Mouse (Mus musculus) liver, adult (tissue): Measurements from ENCODE around the gene Kif3c.

Source experiments
- GATA4 ChIP-seq: IDR thresholded peaks from 2 replicates; pipeline ENCODE4 v1.6.1; 2014; ENCODE audit warnings: mild to moderate bottlenecking, low read length; ENCODE audit not compliant: insufficient replicate concordance

The Kif3c gene

DNA sequence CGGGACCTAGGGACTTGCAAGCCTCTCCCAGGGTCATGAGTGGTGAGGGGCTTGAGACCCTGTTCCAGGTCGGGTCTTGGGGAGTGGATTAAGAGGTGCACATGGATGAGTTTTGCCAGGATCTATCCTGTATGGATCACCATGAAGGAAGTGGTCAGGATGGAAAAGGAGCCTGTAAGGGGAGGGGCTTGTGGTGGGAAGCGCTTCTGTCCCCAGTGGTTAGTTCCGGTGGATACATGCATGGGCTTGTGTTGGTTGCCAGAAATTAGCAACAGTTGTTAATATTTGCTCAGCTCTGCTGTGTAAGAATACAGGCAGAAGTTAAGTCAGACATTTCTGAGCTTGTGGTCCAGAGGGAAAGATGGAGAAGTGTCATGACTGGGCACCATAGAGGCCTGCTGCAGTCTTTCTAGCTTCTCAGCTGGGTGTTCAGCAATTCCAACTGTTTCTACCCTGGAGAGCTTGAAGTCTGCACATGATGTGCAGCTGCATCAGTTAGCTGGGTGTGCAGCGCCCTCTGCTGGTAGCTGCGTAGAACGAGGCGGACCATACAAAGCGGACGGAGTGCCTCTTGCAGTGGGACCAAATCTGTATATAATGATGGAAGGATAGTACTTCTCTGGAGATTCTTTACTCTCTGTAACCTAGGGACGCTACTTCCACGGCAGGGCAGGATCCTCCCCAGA, 25.8 kb downstream of the Kif3c start:
- no peak for TF ChIP-seq GATA4

DNA sequence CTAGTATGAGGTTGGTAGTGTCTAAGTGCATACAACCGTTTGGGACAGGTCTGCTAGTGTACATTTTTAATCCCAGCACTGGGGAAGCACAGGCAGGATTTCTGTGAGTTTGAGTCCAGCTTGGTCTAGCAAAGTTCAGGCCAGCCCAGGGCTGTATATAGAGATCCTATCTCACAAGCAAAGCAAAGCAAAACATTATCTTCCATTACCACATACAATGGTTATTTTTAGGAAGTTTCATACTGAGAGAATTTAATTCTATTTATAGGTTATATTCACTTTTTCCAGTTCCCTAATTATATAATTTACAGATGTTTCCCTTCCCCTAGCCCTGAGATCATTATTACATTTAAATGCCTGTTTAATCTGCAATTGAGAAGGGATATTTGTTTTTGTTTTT, 26.3 kb downstream of the Kif3c start:
- no peak for TF ChIP-seq GATA4

DNA sequence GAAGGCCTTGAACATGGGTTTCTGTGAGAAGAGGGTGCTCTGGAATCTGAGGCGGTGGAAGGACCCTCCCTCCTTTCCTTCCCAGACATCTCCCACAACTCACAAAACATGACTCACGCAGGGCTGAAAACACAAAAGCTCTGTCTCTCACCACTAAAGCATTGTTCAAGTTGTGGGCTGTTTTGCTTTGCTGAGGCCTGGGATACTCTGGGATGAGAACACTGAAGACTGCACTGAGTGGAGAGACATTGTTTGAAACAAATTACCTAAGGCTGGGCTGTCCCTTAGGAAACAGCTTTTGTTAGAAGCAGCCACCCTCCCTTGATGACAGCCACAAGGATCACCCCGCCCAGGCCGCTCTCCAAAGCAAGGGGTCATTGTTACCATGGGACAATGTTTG, 28.2 kb downstream of the Kif3c start:
- no peak for TF ChIP-seq GATA4

DNA sequence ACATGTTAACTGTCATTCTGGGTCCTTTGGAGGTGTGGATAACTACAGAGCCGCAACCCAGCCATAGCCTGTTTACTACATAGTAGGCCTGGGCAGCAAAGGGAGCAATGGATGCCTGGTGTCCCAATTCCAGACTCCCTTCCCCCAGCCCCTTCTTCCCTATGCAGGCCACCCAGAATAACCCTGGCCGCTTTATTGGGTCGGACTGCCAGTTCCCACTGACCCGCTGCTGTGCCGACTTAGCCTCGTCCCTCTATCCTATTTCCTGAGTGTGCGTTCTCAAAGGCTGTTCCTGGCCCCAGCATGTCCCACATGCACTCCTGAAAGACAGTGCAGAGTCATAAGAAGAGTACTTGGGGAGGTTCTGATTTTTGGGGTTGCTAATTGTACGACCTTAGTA, 32.0 kb downstream of the Kif3c start:
- no peak for TF ChIP-seq GATA4

DNA sequence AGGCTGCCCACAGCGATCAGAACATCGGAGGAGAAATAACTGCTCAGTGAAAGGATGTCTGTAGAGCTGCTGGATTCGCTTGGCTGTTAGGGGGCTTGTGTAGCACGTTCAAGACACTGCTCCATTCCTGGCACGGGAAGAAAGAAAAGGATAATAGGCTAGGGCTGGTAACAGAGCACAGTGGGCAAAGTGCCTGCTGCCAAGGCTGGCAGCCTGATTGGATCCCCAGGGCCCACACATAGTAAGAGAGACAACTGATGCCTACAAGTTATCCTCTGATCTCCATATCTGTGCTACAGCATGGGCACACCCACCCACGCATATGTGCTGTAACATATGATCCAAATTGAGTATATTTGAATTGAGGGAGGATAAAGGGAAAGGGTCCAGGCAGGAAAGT, 41.7 kb downstream of the Kif3c start:
- TF ChIP-seq GATA4: no peak

DNA sequence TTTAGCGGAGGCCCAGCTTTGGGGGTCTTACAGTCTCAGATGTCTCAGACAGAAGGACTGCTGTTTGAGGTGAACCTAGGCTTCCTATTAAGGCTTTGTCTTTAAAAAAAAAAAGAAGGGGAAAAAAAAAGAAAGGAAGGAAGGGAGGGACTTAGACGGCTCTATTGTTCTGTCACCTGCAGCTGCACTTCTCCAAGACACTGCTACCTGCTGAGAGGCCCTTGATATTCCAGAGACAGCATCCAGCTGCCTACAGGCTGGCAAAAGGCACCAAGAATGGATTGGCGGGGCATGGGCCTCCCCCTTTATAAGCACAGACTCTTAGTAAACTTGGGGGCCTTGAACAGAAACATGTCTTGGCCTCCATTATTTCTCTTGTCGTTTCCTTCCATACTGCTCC, 50.0 kb downstream of the Kif3c start:
- no peak for TF ChIP-seq GATA4

DNA sequence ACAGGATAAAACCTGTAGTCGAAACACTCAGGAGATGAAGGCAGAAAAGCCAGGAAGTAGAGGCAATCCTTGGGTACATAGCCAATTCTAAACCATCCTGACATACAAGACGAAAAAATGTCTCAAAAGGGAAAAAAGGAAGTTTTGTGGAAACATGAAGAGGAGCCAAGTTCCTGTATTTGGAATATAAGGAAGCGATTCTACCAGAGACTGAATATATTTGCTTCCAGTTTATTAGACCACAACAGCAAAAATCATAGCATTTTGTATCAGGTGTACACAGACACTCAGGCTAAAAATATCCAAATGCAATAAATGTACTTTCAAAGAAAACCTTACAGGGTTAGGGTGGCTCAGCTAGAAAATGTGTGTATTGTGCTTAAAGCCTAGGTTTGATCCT, 53.8 kb downstream of the Kif3c start:
- TF ChIP-seq GATA4: no peak

DNA sequence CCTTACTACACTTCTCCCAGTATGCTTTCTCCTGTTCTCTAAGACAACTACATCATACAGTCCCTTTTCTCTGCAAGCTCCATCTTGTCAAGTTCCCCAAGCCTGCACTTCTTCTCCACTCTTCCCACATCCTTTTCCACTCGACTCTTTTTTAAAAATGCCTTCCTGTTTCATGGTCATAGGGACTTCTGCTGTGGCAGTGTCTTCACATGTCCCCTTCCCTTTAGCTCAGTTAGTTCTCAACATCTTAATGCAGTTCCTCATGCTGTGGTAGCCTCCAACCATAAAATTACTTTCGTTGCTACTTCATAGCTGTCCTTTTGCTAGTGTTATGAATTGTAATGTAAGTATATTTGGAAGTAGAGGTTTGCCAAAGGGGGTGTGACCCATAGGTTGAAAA, 55.6 kb downstream of the Kif3c start:
- no peak for TF ChIP-seq GATA4

DNA sequence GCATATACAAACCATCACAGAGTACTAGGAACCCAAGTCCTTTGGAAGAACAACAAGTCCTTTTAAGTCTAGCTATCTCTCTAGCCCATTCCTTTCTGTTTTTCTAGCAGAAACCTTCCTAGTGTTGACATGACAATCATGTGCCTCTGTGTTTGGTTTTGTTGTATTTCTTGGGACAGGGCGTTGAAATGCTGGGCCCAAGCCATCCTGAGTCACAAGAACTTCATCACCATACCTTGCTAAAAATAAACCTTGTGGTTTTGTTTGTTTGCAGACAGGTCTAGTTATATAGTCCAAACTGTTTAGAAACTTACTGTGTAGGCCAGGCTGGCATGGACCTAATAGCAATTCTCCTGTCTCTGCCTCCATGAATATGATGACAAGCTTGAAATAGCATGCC, 57.9 kb downstream of the Kif3c start:
- TF ChIP-seq GATA4: no peak

DNA sequence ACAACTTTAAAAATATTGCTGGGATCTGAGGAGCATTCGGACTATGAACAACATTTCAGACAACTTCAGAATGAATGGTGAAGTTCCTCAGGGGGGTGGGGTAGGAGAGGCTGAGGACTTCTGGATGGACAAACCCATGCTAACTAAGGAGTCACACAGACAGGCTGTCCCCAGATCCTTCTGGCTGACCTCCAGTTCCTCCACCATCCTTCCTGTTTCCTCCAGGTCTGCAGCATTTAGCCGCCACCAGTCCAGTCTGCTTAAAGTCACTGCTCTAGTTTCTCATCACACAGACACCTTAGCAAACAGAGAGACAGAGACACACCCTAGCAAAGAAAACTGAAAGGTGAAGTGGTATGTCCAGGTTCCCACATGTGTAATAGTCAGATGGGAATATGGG, 59.2 kb downstream of the Kif3c start:
- TF ChIP-seq GATA4: no peak

DNA sequence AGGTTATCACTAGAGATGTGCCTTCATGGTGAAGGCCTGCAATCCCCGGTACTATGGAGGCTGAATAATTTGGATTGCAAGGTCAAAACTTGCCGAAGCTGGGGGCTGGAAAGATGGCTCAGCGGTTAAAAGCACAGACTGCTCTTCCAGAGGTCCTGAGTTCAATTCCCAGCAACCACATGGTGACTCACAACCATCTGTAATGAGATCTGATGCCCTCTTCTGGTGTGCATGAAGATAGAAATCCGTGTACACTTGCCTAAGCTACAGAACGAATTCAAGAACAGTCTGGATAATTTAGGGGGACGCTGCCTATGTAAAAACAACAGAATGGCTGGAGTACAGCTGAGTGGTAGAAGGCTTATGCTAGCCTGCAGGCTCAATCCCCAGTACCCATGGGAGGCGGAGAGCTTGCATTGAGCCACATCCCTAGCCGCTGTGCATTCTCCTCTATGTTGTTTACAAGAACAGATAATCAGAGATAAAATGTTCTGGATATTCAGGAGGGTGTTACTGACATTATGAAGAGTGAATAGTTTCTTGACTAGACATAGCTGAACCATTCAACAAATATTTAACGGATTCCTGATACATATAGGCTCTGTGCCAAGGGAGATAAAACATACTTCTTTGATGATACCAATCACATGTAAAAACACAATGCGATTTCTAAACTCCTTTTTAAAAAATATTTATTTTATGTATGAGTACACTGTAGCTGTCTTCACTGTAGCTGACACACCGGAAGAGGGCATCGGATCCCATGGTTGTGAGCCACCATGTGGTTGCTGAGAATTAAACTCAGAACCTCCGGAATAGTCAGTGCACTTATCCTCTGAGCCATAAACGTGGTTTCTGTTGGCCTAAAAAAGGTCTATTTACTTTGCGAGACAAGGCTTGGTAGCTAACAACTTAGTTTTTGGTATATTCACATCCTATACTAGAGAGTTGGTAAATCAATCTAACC, 60.7 kb downstream of the Kif3c start:
- no peak for TF ChIP-seq GATA4

DNA sequence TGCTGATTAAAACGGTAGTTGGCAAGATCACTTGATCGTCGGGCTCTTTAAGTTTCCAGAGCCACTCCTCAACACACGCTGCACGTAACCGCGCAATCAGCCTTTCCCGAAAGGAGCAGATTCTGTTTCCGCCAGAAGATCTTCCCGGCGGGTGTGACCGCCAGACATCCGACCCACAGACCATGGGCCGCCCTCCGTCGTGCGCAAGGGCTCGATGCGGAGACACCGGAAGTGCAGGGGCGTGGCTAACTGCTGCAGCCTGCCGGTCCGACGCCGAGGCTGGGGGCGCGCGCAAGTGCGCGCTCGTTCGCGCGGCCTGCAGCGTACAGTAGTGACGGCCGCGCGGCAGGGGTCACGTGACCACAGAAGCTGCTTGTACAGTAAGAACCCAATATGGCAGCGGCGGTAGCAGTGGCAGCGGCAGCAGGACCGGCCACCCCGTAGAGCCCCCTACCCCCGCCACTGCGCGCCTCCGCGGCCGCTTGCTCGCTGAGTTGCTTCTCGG, 61.6 kb downstream of the Kif3c start, which contains the start of gene Asxl2:
Asxl2 (plus strand) TSS at position 328 of the 505 bp plus-strand sequence.
- peak; percentile 85; the same call in 1 of the 2 replicates for TF ChIP-seq GATA4

DNA sequence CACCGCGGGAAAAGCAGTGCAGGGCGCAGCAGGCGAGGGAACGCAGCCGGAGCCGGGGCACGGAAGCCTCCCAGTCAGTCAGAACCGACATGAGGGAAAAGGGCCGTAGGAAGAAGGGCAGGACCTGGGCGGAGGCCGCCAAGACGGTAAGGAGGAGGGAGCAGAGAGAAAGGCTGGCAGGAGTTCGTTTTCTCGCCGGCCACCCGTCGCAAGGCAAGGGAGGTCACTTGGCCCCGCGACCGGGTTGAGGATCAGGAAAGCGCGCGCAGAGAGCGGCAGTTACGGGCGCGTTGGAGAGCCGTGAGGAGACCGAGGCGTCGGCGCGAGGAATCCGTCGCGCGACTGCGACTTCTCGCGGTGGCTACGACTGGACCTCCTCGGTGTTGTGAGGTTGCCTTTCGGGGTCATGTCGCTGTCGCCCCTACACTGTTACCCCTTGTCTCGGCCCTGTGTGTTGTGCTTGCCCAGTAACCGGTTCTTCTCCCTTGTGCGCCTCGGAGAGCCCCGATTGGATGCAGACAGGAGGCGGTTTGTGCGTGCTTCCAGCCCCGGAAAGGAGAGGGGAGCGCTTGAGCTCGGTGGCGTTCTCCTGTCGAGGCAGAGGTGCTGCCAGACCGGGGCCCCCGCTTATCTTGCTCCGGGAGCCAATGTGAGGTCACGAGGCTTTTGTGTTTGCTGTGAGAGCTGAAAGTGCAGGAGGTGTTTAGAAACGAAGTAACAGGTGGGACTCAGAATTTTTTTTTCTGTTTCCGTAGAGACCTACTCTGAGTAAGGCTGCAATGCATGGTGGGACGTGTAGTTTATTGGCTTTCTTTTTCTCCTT, 62.3 kb downstream of the Kif3c start:
- peak; percentile 44; the same call in 1 of the 2 replicates for TF ChIP-seq GATA4

DNA sequence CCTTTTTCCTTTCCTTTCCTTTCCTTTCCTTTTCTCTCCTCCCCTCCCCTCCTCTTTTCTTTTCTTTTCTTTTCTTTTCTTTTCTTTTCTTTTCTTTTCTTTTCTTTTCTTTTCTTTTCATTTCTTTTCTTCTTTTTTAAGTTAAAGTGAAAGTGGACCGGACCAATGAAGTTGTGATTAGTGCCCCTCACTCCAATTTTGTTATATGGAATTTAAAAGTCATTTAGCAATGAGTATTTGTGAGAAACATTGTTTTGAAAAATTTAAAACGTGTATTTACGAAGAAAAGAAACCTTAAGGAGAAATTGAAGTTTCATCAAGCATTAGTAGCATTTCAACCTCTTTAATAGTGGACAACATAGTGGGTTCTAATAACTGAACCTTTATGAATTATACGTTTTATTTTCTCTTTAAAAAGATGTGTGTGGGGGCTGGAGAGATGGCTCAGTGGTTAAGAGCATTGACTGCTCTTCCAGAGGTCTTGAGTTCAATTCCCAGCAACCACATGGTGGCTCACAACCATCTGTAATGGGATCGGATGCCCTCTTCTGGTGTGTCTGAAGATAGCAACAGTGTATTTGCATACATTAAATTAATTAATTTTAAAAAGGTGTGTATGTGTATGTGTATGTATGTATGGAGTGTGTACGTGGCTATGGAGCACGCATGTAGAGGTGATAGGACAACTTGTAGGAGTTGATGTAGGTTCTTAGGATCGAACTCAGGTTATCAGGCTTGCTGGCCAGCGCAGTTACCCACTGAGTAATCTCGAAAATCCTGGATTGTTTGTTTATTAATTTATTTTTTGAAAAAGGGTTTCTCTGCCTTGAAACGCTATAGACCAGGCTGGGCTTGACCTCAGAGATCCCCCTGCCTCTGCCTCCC, 63.2 kb downstream of the Kif3c start:
- TF ChIP-seq GATA4: no peak

DNA sequence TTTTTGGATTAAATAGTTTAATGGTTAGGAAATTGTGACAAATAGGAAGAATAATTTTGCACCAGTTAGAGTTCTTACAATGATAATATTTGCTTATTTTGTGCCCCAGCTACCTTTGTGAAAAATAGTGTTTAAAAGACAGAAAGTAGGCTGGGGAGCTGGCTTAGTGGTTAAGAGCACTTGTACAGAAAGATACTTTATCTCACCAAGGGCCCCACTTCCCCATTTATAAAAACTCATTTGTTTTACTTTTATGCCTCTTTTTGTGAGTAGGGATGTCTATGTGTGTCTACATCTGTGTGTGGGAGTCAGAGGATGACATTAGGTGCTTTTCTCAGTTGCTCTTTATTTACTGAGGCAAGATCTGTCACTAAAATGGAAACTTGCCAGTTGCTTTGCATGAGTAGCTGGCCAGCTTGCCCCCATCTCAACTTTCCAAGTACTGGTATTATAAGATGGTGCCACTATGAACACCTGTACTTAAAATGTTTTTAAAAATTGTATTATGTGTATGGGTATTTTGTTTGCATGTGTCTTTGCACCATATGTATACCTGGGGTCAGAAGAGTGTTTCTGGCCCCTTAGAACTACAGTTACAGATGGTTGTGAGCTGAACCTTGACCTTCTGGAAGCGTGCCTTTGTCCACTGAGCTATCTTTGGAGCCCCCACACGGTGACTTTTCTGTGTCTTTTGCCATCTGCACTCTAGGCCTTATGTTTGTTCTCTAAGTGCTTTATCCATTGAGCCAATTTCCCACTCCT, 64.9 kb downstream of the Kif3c start:
- no peak for TF ChIP-seq GATA4
